Mouse (Mus musculus): ENCODE data around the gene Tns3. TPM values are rescaled to one million over a fixed set of nuclear protein-coding genes. Genes with fewer than 3 reads are reported as not detected.

Tns3 gene
- polyA plus RNA-seq, 1 experiment = 24.2 TPM

- no peaks in the 10 kb centered on the region for H3K4me1 ChIP-seq (ENCODE audit: control insufficient read depth, insufficient read depth, low read length)
- H3K27ac ChIP-seq (ENCODE audit: insufficient read depth, low read length) = 0 out of 2 replicates have a peak overlapping the region, but pooled peaks have one; percentile 55
- H3K4me3 ChIP-seq (ENCODE audit: insufficient read depth, low read length) = no peak overlapping the region
- TF ChIP-seq CTCF (IDR thresholded peaks at IDR 0.05; ENCODE audit: extremely low read depth, insufficient read depth, low read length) (no peak), POLR2A (IDR thresholded peaks at IDR 0.05; ENCODE audit: extremely low read depth, insufficient read depth, low read length) (no peak)
Measured at GRCm38 (mm10) chr11:8444759-8445422, 219.4 kb downstream of the Tns3 start.

- H3K4me3 ChIP-seq (ENCODE audit: insufficient read depth, low read length) = no peak overlapping the region
- TF ChIP-seq CTCF (IDR thresholded peaks at IDR 0.05; ENCODE audit: extremely low read depth, insufficient read depth, low read length) = no peak
- TF ChIP-seq POLR2A (IDR thresholded peaks at IDR 0.05; ENCODE audit: extremely low read depth, insufficient read depth, low read length) = no peak
- no peak overlapping the region for H3K27ac ChIP-seq (ENCODE audit: insufficient read depth, low read length)
- H3K4me1 ChIP-seq (ENCODE audit: control insufficient read depth, insufficient read depth, low read length) = no peaks in the 10 kb centered on the region
Measured at GRCm38 (mm10) chr11:8443539-8444292, 220.6 kb downstream of the Tns3 start.

- Histone ChIP-seq H3K27ac (ENCODE audit: insufficient read depth, low read length) (no peak overlapping the region), H3K4me1 (ENCODE audit: control insufficient read depth, insufficient read depth, low read length) (no peaks in the 10 kb centered on the region), H3K4me3 (ENCODE audit: insufficient read depth, low read length) (no peak overlapping the region)
- no peak for TF ChIP-seq POLR2A (IDR thresholded peaks at IDR 0.05; ENCODE audit: extremely low read depth, insufficient read depth, low read length)
- no peak for TF ChIP-seq CTCF (IDR thresholded peaks at IDR 0.05; ENCODE audit: extremely low read depth, insufficient read depth, low read length)
Measured at GRCm38 (mm10) chr11:8440706-8441105, 223.6 kb downstream of the Tns3 start.

DNA sequence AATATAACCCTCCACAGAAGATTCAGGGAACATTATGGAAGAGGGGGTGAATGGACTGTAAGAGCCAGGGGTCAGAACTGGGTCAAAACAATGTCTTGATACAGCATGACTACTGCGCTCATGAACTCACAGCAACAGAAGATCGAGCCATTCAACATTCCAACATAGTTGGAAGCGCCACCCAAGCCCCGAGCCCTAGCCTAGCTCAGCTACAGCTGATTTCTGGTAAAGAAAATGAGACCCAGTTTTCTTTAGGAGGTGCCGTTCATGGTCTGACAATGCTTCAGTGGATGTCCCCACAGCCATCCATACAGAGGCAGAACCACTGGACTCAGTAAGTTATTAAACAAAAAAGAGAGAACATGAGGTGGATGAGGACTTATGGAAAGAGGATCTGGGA is 224.1 kb downstream of the Tns3 start:
- Histone ChIP-seq H3K4me3 (ENCODE audit: insufficient read depth, low read length) (no peak overlapping the region), H3K4me1 (ENCODE audit: control insufficient read depth, insufficient read depth, low read length) (no peaks in the 10 kb centered on the region), H3K27ac (ENCODE audit: insufficient read depth, low read length) (no peak overlapping the region)
- TF ChIP-seq CTCF (IDR thresholded peaks at IDR 0.05; ENCODE audit: extremely low read depth, insufficient read depth, low read length) = no peak
- TF ChIP-seq POLR2A (IDR thresholded peaks at IDR 0.05; ENCODE audit: extremely low read depth, insufficient read depth, low read length) = no peak

DNA sequence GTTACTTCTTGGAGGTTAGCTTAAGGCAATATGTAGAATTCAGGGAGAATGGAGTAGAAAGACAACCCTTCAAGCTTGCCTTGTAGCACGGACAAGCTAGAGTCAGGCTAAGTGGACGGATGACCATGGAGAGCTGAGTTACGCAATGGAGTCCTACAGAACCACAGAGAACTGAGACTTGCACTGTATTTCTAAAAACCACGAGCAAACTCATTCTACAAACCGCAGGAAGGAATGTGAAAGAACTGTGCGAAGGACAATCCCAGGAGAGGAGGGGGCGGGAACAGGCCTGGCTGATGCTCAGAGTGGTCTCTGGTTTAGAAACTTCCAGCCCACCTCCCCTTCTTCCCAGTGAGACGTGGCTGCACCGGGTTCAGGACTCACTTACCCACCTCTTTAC is 225.3 kb downstream of the Tns3 start:
- Histone ChIP-seq H3K4me1 (ENCODE audit: control insufficient read depth, insufficient read depth, low read length) (no peaks in the 10 kb centered on the region), H3K27ac (ENCODE audit: insufficient read depth, low read length) (no peak overlapping the region), H3K4me3 (ENCODE audit: insufficient read depth, low read length) (no peak overlapping the region)
- TF ChIP-seq CTCF (IDR thresholded peaks at IDR 0.05; ENCODE audit: extremely low read depth, insufficient read depth, low read length) (no peak), POLR2A (IDR thresholded peaks at IDR 0.05; ENCODE audit: extremely low read depth, insufficient read depth, low read length) (no peak)

GRCm38 (mm10) chr11:8438269-8438668 is 226.1 kb downstream of the Tns3 start:
- Histone ChIP-seq H3K27ac (ENCODE audit: insufficient read depth, low read length) (no peak overlapping the region), H3K4me3 (ENCODE audit: insufficient read depth, low read length) (no peak overlapping the region), H3K4me1 (ENCODE audit: control insufficient read depth, insufficient read depth, low read length) (no peaks in the 10 kb centered on the region)
- TF ChIP-seq POLR2A (IDR thresholded peaks at IDR 0.05; ENCODE audit: extremely low read depth, insufficient read depth, low read length) = no peak
- TF ChIP-seq CTCF (IDR thresholded peaks at IDR 0.05; ENCODE audit: extremely low read depth, insufficient read depth, low read length) = no peak

DNA sequence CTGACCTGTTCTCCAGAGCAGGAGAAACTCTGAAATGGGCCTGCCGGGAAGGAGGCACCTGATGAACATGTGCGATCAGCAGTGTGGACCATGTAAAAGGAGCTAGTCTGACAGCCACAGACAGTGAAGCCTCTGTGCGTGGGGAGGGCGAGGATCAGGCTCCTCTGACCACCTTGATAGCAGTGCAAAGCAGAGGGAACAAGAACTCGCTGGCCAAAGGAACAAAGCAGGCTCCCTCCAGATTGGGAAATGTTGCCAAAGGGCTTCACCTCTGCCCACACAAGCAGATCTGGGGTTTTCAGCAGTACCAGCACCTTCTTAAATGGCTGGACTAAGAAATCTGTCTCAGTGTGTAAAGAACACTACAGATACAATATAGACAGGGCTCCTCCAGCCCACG is 229.2 kb downstream of the Tns3 start:
- Histone ChIP-seq H3K4me3 (ENCODE audit: insufficient read depth, low read length) (no peak overlapping the region), H3K27ac (ENCODE audit: insufficient read depth, low read length) (no peak overlapping the region), H3K4me1 (ENCODE audit: control insufficient read depth, insufficient read depth, low read length) (no peaks in the 10 kb centered on the region)
- TF ChIP-seq POLR2A (IDR thresholded peaks at IDR 0.05; ENCODE audit: extremely low read depth, insufficient read depth, low read length) (no peak), CTCF (IDR thresholded peaks at IDR 0.05; ENCODE audit: extremely low read depth, insufficient read depth, low read length) (no peak)

DNA sequence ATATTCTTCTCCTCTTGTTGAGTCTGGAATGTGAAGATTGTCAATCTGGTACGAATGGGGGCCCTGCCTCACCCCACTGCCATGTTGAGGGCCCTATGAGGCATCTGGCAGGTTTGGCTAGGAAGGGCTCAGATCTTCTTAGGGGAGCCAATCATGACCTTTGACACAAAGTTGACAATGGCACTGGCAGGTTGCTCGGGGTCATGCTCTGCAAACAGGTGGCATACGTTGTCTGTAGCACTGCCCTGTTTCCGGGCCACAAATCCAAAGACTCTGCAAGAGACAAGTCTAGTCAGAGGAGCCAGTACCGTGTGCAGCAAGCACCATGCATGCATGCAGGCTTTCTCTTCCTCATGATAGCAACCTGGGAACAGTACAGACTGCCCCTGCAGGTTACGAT is 230.0 kb downstream of the Tns3 start:
- TF ChIP-seq POLR2A (IDR thresholded peaks at IDR 0.05; ENCODE audit: extremely low read depth, insufficient read depth, low read length) (no peak), CTCF (IDR thresholded peaks at IDR 0.05; ENCODE audit: extremely low read depth, insufficient read depth, low read length) (no peak)
- Histone ChIP-seq H3K27ac (ENCODE audit: insufficient read depth, low read length) (no peak overlapping the region), H3K4me1 (ENCODE audit: control insufficient read depth, insufficient read depth, low read length) (no peaks in the 10 kb centered on the region), H3K4me3 (ENCODE audit: insufficient read depth, low read length) (no peak overlapping the region)

DNA sequence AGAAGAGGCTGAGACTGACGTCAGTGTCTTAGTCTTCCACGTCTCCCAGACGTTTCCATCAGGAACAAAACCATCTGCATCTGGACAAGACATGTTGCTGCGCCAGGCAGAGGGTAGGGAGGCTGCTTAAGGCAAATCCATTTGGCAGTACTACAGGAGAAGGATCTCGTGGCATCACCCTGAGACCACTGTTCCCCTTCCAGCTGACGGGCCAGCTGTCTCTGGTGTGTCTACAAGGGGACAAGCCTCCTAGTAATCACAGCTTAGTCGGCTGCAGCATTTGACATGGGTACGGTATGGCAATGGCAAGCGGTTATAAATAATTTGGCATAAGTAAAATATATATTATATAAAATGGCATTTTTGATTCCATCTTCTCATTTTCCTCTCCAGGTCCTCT is 230.9 kb downstream of the Tns3 start:
- TF ChIP-seq POLR2A (IDR thresholded peaks at IDR 0.05; ENCODE audit: extremely low read depth, insufficient read depth, low read length) (no peak), CTCF (IDR thresholded peaks at IDR 0.05; ENCODE audit: extremely low read depth, insufficient read depth, low read length) (no peak)
- Histone ChIP-seq H3K27ac (ENCODE audit: insufficient read depth, low read length) (no peak overlapping the region), H3K4me1 (ENCODE audit: control insufficient read depth, insufficient read depth, low read length) (no peaks in the 10 kb centered on the region), H3K4me3 (ENCODE audit: insufficient read depth, low read length) (no peak overlapping the region)

DNA sequence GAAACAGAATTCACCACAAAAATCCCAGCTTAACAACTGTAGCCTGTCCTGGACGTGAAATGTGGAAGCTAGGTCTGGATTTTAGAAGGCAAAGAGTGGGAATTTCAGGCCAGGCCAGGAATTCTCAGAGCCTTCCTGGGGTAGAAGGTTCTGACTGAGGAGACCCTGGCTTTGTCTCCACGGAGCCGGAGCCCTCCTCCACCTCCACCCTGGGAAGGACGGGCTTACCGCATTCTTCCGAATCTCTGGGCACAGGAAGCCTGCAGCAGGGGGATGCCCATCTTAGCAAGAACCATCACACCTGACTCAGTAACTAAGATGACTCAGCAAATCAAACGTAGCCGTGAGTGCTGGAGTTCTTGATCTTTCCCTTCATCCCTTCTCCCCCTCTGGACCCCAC is 231.4 kb downstream of the Tns3 start:
- Histone ChIP-seq H3K4me1 (ENCODE audit: control insufficient read depth, insufficient read depth, low read length) (no peaks in the 10 kb centered on the region), H3K27ac (ENCODE audit: insufficient read depth, low read length) (no peak overlapping the region), H3K4me3 (ENCODE audit: insufficient read depth, low read length) (no peak overlapping the region)
- TF ChIP-seq POLR2A (IDR thresholded peaks at IDR 0.05; ENCODE audit: extremely low read depth, insufficient read depth, low read length) = no peak
- TF ChIP-seq CTCF (IDR thresholded peaks at IDR 0.05; ENCODE audit: extremely low read depth, insufficient read depth, low read length) = no peak
